Mouse (Mus musculus): Measurements from ENCODE around the gene 0610040J01Rik.

DNA sequence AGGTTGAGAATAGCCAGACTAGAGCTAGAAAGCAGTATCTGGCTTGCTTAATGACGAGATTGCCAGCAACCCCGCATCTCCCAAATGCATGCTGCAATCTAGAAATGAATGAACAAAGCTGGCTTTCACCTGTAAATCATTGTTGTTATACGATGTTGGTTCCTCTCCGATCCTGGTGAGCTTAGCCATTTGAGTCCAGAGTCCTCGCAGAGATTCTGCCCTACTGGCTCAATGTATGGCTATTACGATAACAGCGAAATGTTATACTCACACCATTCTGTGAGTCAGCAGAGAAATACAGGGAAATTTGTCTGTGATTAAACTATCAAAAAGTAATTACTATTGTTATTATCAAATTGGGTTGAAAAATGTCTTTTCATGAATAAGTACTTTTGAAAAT lies 4.5 kb downstream of the 0610040J01Rik start:
- no peak for TF ChIP-seq GATA1 (IDR thresholded peaks at IDR 0.05; ENCODE audit: borderline replicate concordance, low read length)
- TF ChIP-seq FLI1 (IDR thresholded peaks at IDR 0.05; ENCODE audit: low read length) = no peak

Data from megakaryocyte, embryonic 14.5 days (primary cell).